Comparison of ENCODE assay signal across 7 mouse cellular contexts in genomic region chr2:91922586-91923414, GRCm38 (mm10). TPM values are rescaled to one million over a fixed set of nuclear protein-coding genes. Genes with fewer than 3 reads are reported as not detected.
DNase-seq lines count a peak whose midpoint lies in the region; ATAC-seq and TF ChIP-seq lines count a peak whose summit lies in the region.

No protein-coding gene starts in this region.

- H3K27me3 ChIP-seq in embryonic facial prominence, embryonic 14.5 days (replicated peaks; ENCODE audit: control insufficient read depth, insufficient read depth, low read length): peaks cover 39% of the 10 kb centered on the region
- H3K27me3 ChIP-seq in intestine, embryonic 14.5 days (replicated peaks; ENCODE audit: control insufficient read depth, insufficient read depth, low read length): peaks cover 38% of the 10 kb centered on the region
- H3K27me3 ChIP-seq in neural tube, embryonic 13.5 days: peaks cover 63% of the 10 kb centered on the region
- H3K27me3 ChIP-seq in kidney, adult 2 months (replicated peaks; ENCODE audit: control insufficient read depth, insufficient read depth, low read length): peaks cover 4% of the 10 kb centered on the region; the same call in 1 of the 2 replicates

- peak overlapping the region; percentile 62 for H3K4me3 ChIP-seq in embryonic facial prominence, embryonic 14.5 days (ENCODE audit: low read depth, low read length)
- H3K4me3 ChIP-seq in intestine, embryonic 14.5 days (ENCODE audit: low read depth, low read length): peak overlapping the region; percentile 54
- H3K4me3 ChIP-seq in neural tube, embryonic 13.5 days: peak overlapping the region; percentile 52
- H3K4me3 ChIP-seq in kidney, adult 2 months (ENCODE audit: insufficient read depth, low read depth, low read length): no peak overlapping the region

- peak; percentile 58 for DNase-seq in right cerebral cortex, postnatal 10 days (ENCODE audit: low spot score in 2 of 2)
- no peak for DNase-seq in right cerebral cortex, adult 2 months (ENCODE audit: low spot score in 2 of 2)
- no peak for DNase-seq in embryonic facial prominence, embryonic 14.5 days (ENCODE audit: low spot score)
- DNase-seq in intestine, embryonic 14.5 days (ENCODE audit: low spot score): no peak
- DNase-seq in ovary, adult 18-20 months (ENCODE audit: low spot score): no peak
- no peak for DNase-seq in kidney, adult 2 months

- peaks cover 21% of the 10 kb centered on the region for H3K4me1 ChIP-seq in embryonic facial prominence, embryonic 14.5 days (ENCODE audit: control insufficient read depth, insufficient read depth, low read length)
- no peaks in the 10 kb centered on the region; the same call in 1 of the 2 replicates for H3K4me1 ChIP-seq in intestine, embryonic 14.5 days (replicated peaks; ENCODE audit: control insufficient read depth, insufficient read depth, low read length)
- H3K4me1 ChIP-seq in neural tube, embryonic 13.5 days (replicated peaks): peaks cover 33% of the 10 kb centered on the region
- H3K4me1 ChIP-seq in kidney, adult 2 months (ENCODE audit: control insufficient read depth, insufficient read depth, low read length): peaks cover 3% of the 10 kb centered on the region; the same call in 1 of the 2 replicates

- 4% methylated on average over 37 of the region's 37 CpGs for WGBS in embryonic facial prominence, embryonic 14.5 days
- 3% methylated on average over 37 of the region's 37 CpGs for WGBS in intestine, embryonic 14.5 days
- 3% methylated on average over 37 of the region's 37 CpGs for WGBS in neural tube, embryonic 13.5 days
- 3% methylated on average over 37 of the region's 37 CpGs for WGBS in kidney, adult 2 months

- H3K9ac ChIP-seq in embryonic facial prominence, embryonic 14.5 days (ENCODE audit: low read depth, low read length): peak overlapping the region; percentile 59; the same call in 1 of the 2 replicates
- H3K9ac ChIP-seq in intestine, embryonic 14.5 days (ENCODE audit: low read length): no peak overlapping the region
- H3K9ac ChIP-seq in neural tube, embryonic 13.5 days: peak overlapping the region; percentile 65

- no peak for TF ChIP-seq CTCF in kidney, adult 2 months (conservative IDR thresholded peaks at IDR 0.05; ENCODE audit: insufficient read depth, insufficient read length, low read depth, low read length)

- no peak overlapping the region for H3K27ac ChIP-seq in embryonic facial prominence, embryonic 14.5 days (replicated peaks; ENCODE audit: low read depth, low read length)
- H3K27ac ChIP-seq in intestine, embryonic 14.5 days (ENCODE audit: low read depth): no peak overlapping the region
- no peak overlapping the region for H3K27ac ChIP-seq in neural tube, embryonic 13.5 days (replicated peaks)
- no peak overlapping the region for H3K27ac ChIP-seq in kidney, adult 2 months (ENCODE audit: insufficient read depth, low read depth, low read length)

- peak overlapping the region; percentile 96 for H3K4me2 ChIP-seq in embryonic facial prominence, embryonic 14.5 days (ENCODE audit: low read depth, low read length)
- H3K4me2 ChIP-seq in intestine, embryonic 14.5 days (ENCODE audit: low read length): peak overlapping the region; percentile 97
- peak overlapping the region; percentile 77 for H3K4me2 ChIP-seq in neural tube, embryonic 13.5 days

- TF ChIP-seq POLR2A in kidney, adult 2 months (IDR thresholded peaks at IDR 0.05; ENCODE audit: low read depth, low read length): no peak

- no peak for ATAC-seq in embryonic facial prominence, embryonic 14.5 days (ENCODE audit: low read depth)
- no peak for ATAC-seq in intestine, embryonic 14.5 days (replicated peaks; ENCODE audit: low FRiP score, low TSS enrichment, low read depth)
- ATAC-seq in neural tube, embryonic 13.5 days (ENCODE audit: low read depth): no peak

- H3K36me3 ChIP-seq in embryonic facial prominence, embryonic 14.5 days (ENCODE audit: control insufficient read depth, insufficient read depth, low read length): peaks cover 13% of the 10 kb centered on the region
- peaks cover 7% of the 10 kb centered on the region for H3K36me3 ChIP-seq in intestine, embryonic 14.5 days (ENCODE audit: control insufficient read depth, insufficient read depth, low read length)
- peaks cover 13% of the 10 kb centered on the region for H3K36me3 ChIP-seq in neural tube, embryonic 13.5 days
- no peaks in the 10 kb centered on the region for H3K36me3 ChIP-seq in kidney, adult 2 months (ENCODE audit: control insufficient read depth, insufficient read depth, low read length)

- no peaks in the 10 kb centered on the region for H3K9me3 ChIP-seq in embryonic facial prominence, embryonic 14.5 days (ENCODE audit: control insufficient read depth, low read length)
- no peaks in the 10 kb centered on the region for H3K9me3 ChIP-seq in intestine, embryonic 14.5 days (ENCODE audit: control insufficient read depth, low read length)
- no peaks in the 10 kb centered on the region for H3K9me3 ChIP-seq in neural tube, embryonic 13.5 days

RNA-seq across cellular contexts. Expression of gene Chrm4, which starts 4.2 kb away (rescaled TPM):
- polyA plus RNA-seq in embryonic facial prominence, embryonic 14.5 days (2014; fragmentation: Nextera tagmentation; extraction: Ambion mirVana): 0.31 and 0.47 TPM in 2 replicates
- polyA plus RNA-seq in intestine, embryonic 14.5 days (2014; fragmentation: Nextera tagmentation; extraction: Ambion mirVana): 0.16 TPM in 1 of 2 replicates, not detected in the other
- 1.2 and 1.5 TPM in 2 replicates for polyA plus RNA-seq in neural tube, embryonic 13.5 days (2015; fragmentation: Nextera tagmentation; extraction: Ambion mirVana)
- 0.11 TPM in 1 of 2 replicates, not detected in the other for polyA plus RNA-seq in kidney, adult 2 months (2012; rRNA removed)

RNA-seq across cellular contexts. Expression of gene Mdk, which starts 9.3 kb away (rescaled TPM):
- polyA plus RNA-seq in embryonic facial prominence, embryonic 14.5 days (2014; fragmentation: Nextera tagmentation; extraction: Ambion mirVana): 700 and 828 TPM in 2 replicates
- 973 and 1,126 TPM in 2 replicates for polyA plus RNA-seq in intestine, embryonic 14.5 days (2014; fragmentation: Nextera tagmentation; extraction: Ambion mirVana)
- 289 and 336 TPM in 2 replicates for polyA plus RNA-seq in neural tube, embryonic 13.5 days (2015; fragmentation: Nextera tagmentation; extraction: Ambion mirVana)
- 76.0 and 80.1 TPM in 2 replicates for polyA plus RNA-seq in kidney, adult 2 months (2012; rRNA removed)

RNA-seq across cellular contexts. Expression of gene Gm9821, which starts 22.7 kb away (rescaled TPM):
- polyA plus RNA-seq in embryonic facial prominence, embryonic 14.5 days (2014; fragmentation: Nextera tagmentation; extraction: Ambion mirVana): 0.70 and 0.76 TPM in 2 replicates
- polyA plus RNA-seq in intestine, embryonic 14.5 days (2014; fragmentation: Nextera tagmentation; extraction: Ambion mirVana): 0.74 and 0.88 TPM in 2 replicates
- polyA plus RNA-seq in neural tube, embryonic 13.5 days (2015; fragmentation: Nextera tagmentation; extraction: Ambion mirVana): 0.22 TPM in 1 of 2 replicates, not detected in the other
- not detected in 2 replicates for polyA plus RNA-seq in kidney, adult 2 months (2012; rRNA removed)

RNA-seq across cellular contexts. Expression of gene Dgkz, which starts 52.9 kb away (rescaled TPM):
- 44.9 and 47.4 TPM in 2 replicates for polyA plus RNA-seq in embryonic facial prominence, embryonic 14.5 days (2014; fragmentation: Nextera tagmentation; extraction: Ambion mirVana)
- 71.9 and 75.6 TPM in 2 replicates for polyA plus RNA-seq in intestine, embryonic 14.5 days (2014; fragmentation: Nextera tagmentation; extraction: Ambion mirVana)
- polyA plus RNA-seq in neural tube, embryonic 13.5 days (2015; fragmentation: Nextera tagmentation; extraction: Ambion mirVana): 35.7 and 38.8 TPM in 2 replicates
- 106 and 119 TPM in 2 replicates for polyA plus RNA-seq in kidney, adult 2 months (2012; rRNA removed)

Comparison
In these comparisons a context has a peak if more than half of its experiments do, and no peak if none do; other contexts are left out.
1. DNase-seq: peak in right cerebral cortex, postnatal 10 days (2 of 2); none in right cerebral cortex, adult 2 months (0 of 2), embryonic facial prominence, embryonic 14.5 days (single experiment), intestine, embryonic 14.5 days (single experiment), ovary, adult 18-20 months (single experiment) and kidney, adult 2 months (single experiment).
2. Peak in every context shown above with its lines, with median percentiles within 50 percentile points of each other: H3K4me2 ChIP-seq.